Mouse (Mus musculus): ENCODE data around the gene Ripply3.

Gene Ripply3

GRCm38 (mm10) chr16:94327781-94328711 lies at the start of gene Ripply3:
TSS of gene Ripply3 (plus strand) at chr16:94328420.
- in situ Hi-C loops (cut with MseI, MboI): no loop called here

GRCm38 (mm10) chr16:94283972-94284371 lies 44.2 kb upstream of the Ripply3 start:
- in situ Hi-C loops (cut with MseI, MboI): no loop called here

GRCm38 (mm10) chr16:94287826-94288225 lies 40.4 kb upstream of the Ripply3 start:
- in situ Hi-C loops (cut with MseI, MboI): no loop called here

GRCm38 (mm10) chr16:94289138-94290072 lies 38.8 kb upstream of the Ripply3 start:
- in situ Hi-C loops (cut with MseI, MboI): no loop called here

- in situ Hi-C loops (cut with MseI, MboI): no loop called here
Observed at GRCm38 (mm10) chr16:94290073-94290999, 37.9 kb upstream of the Ripply3 start.

- in situ Hi-C loops (cut with MseI, MboI): no loop called here
Observed at GRCm38 (mm10) chr16:94291141-94291540, 37.1 kb upstream of the Ripply3 start.

GRCm38 (mm10) chr16:94298081-94298480 lies 30.1 kb upstream of the Ripply3 start:
- in situ Hi-C loops (cut with MseI, MboI): no loop called here

GRCm38 (mm10) chr16:94299210-94299609 lies 29.0 kb upstream of the Ripply3 start:
- in situ Hi-C loops (cut with MseI, MboI): no loop called here

GRCm38 (mm10) chr16:94301194-94301593 lies 27.0 kb upstream of the Ripply3 start:
- in situ Hi-C loops (cut with MseI, MboI): no loop called here

- in situ Hi-C loops (cut with MseI, MboI): no loop called here
Observed at GRCm38 (mm10) chr16:94301696-94302095, 26.5 kb upstream of the Ripply3 start.

GRCm38 (mm10) chr16:94302274-94303202 lies 25.7 kb upstream of the Ripply3 start:
- in situ Hi-C loops (cut with MseI, MboI): no loop called here

GRCm38 (mm10) chr16:94303203-94303535 lies 25.1 kb upstream of the Ripply3 start:
- in situ Hi-C loops (cut with MseI, MboI): no loop called here

- in situ Hi-C loops (cut with MseI, MboI): no loop called here
Observed at GRCm38 (mm10) chr16:94307526-94307925, 20.7 kb upstream of the Ripply3 start.

- in situ Hi-C loops (cut with MseI, MboI): no loop called here
Observed at GRCm38 (mm10) chr16:94307942-94308341, 20.3 kb upstream of the Ripply3 start.

GRCm38 (mm10) chr16:94309025-94309424 lies 19.2 kb upstream of the Ripply3 start:
- in situ Hi-C loops (cut with MseI, MboI): no loop called here

- in situ Hi-C loops (cut with MseI, MboI): no loop called here
Observed at GRCm38 (mm10) chr16:94311416-94311815, 16.8 kb upstream of the Ripply3 start.

GRCm38 (mm10) chr16:94311931-94312330 lies 16.3 kb upstream of the Ripply3 start:
- in situ Hi-C loops (cut with MseI, MboI): no loop called here

GRCm38 (mm10) chr16:94312663-94313228 lies 15.5 kb upstream of the Ripply3 start:
- in situ Hi-C loops (cut with MseI, MboI): no loop called here

- in situ Hi-C loops (cut with MseI, MboI): no loop called here
Observed at GRCm38 (mm10) chr16:94313229-94314030, 14.8 kb upstream of the Ripply3 start, which contains the start of gene Hlcs. TSS of gene Hlcs (minus strand) at chr16:94313571.

Measured in mouse trophoblast stem cell (cell line).